Mouse (Mus musculus): ENCODE results near the gene Foxp4.

DNA sequence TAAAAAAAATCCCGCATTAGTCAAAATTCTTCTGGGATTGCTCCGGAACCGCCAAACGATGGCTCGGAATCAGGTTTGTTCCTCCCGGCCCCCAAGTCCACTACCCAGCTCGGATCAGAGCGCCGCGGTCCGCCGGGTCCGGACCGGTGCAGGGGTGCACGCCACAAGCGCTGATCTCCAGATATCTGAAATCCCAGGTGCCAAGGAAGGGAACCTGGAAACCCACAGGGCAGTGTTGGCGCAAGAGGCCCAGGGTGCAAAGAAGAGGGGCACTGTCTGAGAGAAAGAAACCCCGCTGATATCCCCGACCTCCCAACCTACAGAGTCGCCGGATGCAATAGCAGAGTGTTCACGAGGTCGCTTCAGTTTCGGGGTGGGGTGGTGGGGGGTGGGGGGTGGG, 1.9 kb downstream of the Foxp4 start:
- TF ChIP-seq CTCF (IDR thresholded peaks at IDR 0.05; ENCODE audit: borderline replicate concordance, insufficient read depth, low read depth, low read length) (no peak), POLR2A (IDR thresholded peaks at IDR 0.05; ENCODE audit: borderline replicate concordance, insufficient read depth, low read length) (no peak)
